Mouse (Mus musculus) frontal cortex, postnatal 14 days (tissue): Measurements from ENCODE around the gene Vmn2r71.

Experiments
- DNase-seq, 2 experiments: peaks; one replicate each; pipeline ENCODE4 v3.0.0; 2022; ENCODE audit warnings: low spot score in 2 of 2

The Vmn2r71 gene

DNA sequence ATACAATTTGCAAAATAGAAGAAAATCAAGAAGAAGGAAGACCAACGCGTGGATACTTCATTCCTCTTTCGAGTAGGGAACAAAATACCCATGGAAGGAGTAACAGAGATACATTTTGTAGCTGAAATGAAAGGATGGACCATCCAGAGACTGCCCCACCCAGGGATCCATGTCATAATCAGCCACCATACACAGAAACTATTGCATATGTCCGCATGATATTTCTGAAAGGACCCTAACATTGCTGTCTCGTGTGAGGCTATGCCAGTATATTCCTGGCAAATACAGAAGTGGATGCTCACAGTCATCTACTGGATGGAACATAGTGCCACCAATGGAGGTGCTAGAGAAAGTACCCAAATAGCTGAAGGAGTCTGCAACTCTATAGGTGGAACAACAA is at the start of gene Vmn2r71:
Gene Vmn2r71 (plus strand): TSS at position 301 of the 400 bp plus-strand sequence.
- no peak for DNase-seq

DNA sequence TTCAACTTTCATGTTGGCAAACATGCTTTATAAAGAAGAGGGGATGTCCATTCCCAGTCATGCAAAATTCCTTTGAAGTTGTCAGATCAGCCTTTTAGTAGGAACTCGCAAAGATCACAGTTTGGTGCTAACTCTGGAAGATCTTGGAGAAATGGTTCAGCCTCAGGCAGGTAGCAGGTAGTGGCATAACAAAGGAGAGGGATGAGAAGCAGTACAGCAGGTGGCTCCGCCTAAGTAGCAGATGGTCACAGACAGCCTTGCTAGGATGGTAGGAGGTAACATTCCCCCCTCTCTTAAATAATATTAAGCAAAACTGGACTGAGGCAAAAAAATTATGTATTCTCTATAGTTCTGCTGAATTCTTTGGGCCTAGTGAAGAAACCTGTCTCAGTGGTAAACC is 20.8 kb upstream of the Vmn2r71 start:
- DNase-seq: no peak

DNA sequence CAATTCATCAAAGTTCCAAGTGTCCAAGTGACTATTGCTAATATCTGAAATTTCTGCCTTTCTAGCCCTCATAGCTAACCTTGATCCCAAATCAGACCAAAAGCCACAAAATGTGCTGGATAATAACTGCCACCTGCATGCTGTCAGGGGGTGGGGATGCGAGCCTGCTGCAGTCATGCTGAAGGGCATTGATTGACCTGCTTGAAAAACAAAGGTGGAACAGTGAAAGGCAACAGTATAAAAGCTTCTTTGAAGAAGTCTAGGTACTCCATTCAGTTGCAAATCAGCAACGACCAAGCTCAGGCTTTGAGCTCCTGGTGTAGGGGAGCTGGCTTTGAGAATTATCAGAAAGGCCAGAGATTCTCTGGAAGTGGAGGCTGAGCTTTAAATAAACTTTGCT is 19.8 kb upstream of the Vmn2r71 start:
- DNase-seq: no peak

DNA sequence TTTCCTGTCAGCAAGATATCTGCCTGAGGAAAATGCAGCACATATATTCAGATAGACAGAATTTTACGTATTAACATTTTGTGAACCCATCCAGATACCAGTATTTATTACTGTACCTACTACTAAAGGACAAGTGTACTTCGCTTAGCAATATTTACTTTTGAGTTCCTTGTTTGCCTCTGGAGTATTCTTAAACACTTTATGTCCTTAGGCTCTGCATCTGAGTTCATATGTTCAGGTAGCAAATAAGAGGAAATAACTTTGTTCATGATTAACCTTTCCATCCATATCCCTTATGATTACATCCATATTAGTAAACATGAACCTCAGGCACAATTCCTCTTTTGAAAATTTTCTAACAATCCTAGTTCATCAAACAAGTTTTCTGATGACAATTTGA is 6.2 kb downstream of the Vmn2r71 start, which contains the start of gene Vmn2r70:
Gene Vmn2r70 (minus strand): TSS at position 101 of the 400 bp plus-strand sequence.
- DNase-seq: no peak
